Mouse (Mus musculus) erythroblast, embryonic 14.5 days (primary cell): ENCODE results near the gene Acsl6.

Experiments
- GATA1 ChIP-seq: IDR thresholded peaks from 2 replicates; pipeline ENCODE4 v1.6.1; 2012; ENCODE audit warnings: low read length, inconsistent platforms, mixed read lengths
- TAL1 ChIP-seq: IDR thresholded peaks from 3 replicates; pipeline ENCODE4 v1.6.1; 2012; ENCODE audit warnings: low read length, inconsistent platforms, mixed read lengths

GRCm38 (mm10) chr11:54269191-54269896 lies 34.3 kb upstream of the Acsl6 start:
- TF ChIP-seq GATA1: no peak
- TF ChIP-seq TAL1: no peak
